Mouse (Mus musculus): ENCODE data around the gene Krt88.

Gene Krt88

GRCm38 (mm10) chr15:101447444-101447843 lies at the start of gene Krt88:
TSS of gene Krt88 (plus strand) at chr15:101447744.
- no peak for DNase-seq (ENCODE audit: extremely low spot score)

GRCm38 (mm10) chr15:101398269-101398668 lies 49.3 kb upstream of the Krt88 start:
- DNase-seq (ENCODE audit: extremely low spot score) = no peak

- DNase-seq (ENCODE audit: extremely low spot score) = no peak
Observed at GRCm38 (mm10) chr15:101410775-101411174, 36.8 kb upstream of the Krt88 start, which contains the start of gene Krt7. TSS of gene Krt7 (plus strand) at chr15:101411043.

- no peak for DNase-seq (ENCODE audit: extremely low spot score)
Observed at GRCm38 (mm10) chr15:101412188-101412587, 35.4 kb upstream of the Krt88 start.

- DNase-seq (ENCODE audit: extremely low spot score) = peak; percentile 34
Observed at GRCm38 (mm10) chr15:101413916-101414635, 33.5 kb upstream of the Krt88 start.

GRCm38 (mm10) chr15:101414807-101415565 lies 32.6 kb upstream of the Krt88 start:
- no peak for DNase-seq (ENCODE audit: extremely low spot score)

GRCm38 (mm10) chr15:101418950-101419349 lies 28.6 kb upstream of the Krt88 start:
- DNase-seq (ENCODE audit: extremely low spot score) = no peak

GRCm38 (mm10) chr15:101420903-101421302 lies 26.6 kb upstream of the Krt88 start:
- no peak for DNase-seq (ENCODE audit: extremely low spot score)

- DNase-seq (ENCODE audit: extremely low spot score) = no peak
Observed at GRCm38 (mm10) chr15:101424914-101425313, 22.6 kb upstream of the Krt88 start.

- DNase-seq (ENCODE audit: extremely low spot score) = no peak
Observed at GRCm38 (mm10) chr15:101436611-101437010, 10.9 kb upstream of the Krt88 start.

- DNase-seq (ENCODE audit: extremely low spot score) = peak; percentile 26
Observed at GRCm38 (mm10) chr15:101438555-101438954, 9.0 kb upstream of the Krt88 start, which contains the start of gene Krt87. TSS of gene Krt87 (minus strand) at chr15:101438804.

GRCm38 (mm10) chr15:101440837-101441236 lies 6.7 kb upstream of the Krt88 start:
- DNase-seq (ENCODE audit: extremely low spot score) = no peak

GRCm38 (mm10) chr15:101446572-101446971 lies 972 bp upstream of the Krt88 start:
- no peak for DNase-seq (ENCODE audit: extremely low spot score)

GRCm38 (mm10) chr15:101453093-101453736 lies 5.7 kb downstream of the Krt88 start:
- DNase-seq (ENCODE audit: extremely low spot score) = peak; percentile 80

GRCm38 (mm10) chr15:101454774-101455173 lies 7.2 kb downstream of the Krt88 start:
- DNase-seq (ENCODE audit: extremely low spot score) = no peak

- no peak for DNase-seq (ENCODE audit: extremely low spot score)
Observed at GRCm38 (mm10) chr15:101455292-101455691, 7.7 kb downstream of the Krt88 start.

GRCm38 (mm10) chr15:101455891-101456290 lies 8.3 kb downstream of the Krt88 start:
- no peak for DNase-seq (ENCODE audit: extremely low spot score)

- no peak for DNase-seq (ENCODE audit: extremely low spot score)
Observed at GRCm38 (mm10) chr15:101458361-101458930, 10.9 kb downstream of the Krt88 start.

GRCm38 (mm10) chr15:101459283-101459682 lies 11.7 kb downstream of the Krt88 start:
- no peak for DNase-seq (ENCODE audit: extremely low spot score)

GRCm38 (mm10) chr15:101463651-101464050 lies 16.1 kb downstream of the Krt88 start, which contains the start of gene Krt81:
TSS of gene Krt81 (minus strand) at chr15:101463751.
- DNase-seq (ENCODE audit: extremely low spot score) = no peak

GRCm38 (mm10) chr15:101469093-101469492 lies 21.5 kb downstream of the Krt88 start:
- DNase-seq (ENCODE audit: extremely low spot score) = no peak

GRCm38 (mm10) chr15:101472952-101473528 lies 25.5 kb downstream of the Krt88 start, which contains the start of gene Krt86:
TSS of gene Krt86 (plus strand) at chr15:101473478.
- peak; percentile 59 for DNase-seq (ENCODE audit: extremely low spot score)
